Mouse (Mus musculus) Muller cell, postnatal 12 days (primary cell): Measurements from ENCODE around the gene Panx1.

Experiments used
- DNase-seq: peaks from one replicate; pipeline ENCODE4 v3.0.0-alpha.2; 2015; ENCODE audit errors: inconsistent ontology term

Gene Panx1

DNA sequence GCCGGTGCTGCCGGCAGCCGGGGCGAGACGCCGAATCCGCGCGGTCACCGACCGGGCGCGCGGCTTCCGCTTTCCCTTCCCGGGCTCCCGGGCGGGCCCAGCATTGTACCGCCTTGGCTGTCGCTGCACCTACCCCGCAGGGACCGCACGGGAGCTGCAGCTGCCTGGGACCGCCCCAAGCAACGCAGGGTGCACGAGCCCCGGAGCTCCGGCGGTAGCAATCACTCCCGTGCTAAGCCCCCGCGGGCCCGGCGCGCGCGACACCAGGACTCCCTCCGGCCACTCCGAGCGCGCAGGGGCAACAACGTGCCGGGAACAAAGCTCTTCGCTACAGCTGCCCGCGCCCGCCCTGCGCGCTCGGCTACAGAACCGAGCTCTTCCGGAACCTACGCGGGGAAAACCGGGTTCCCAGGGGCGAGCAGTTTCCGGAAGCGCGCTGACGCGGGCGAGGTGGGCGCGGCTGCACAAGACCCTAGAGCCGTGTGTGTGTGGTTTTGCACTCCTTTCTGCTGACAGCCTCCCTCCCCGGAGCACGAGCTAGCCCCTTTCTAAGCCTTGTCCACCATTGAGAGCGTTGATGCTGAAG lies at the start of gene Panx1:
TSS of gene Panx1 (minus strand) at position 395 of the 586 bp plus-strand sequence.
- DNase-seq: peak; percentile 77

DNA sequence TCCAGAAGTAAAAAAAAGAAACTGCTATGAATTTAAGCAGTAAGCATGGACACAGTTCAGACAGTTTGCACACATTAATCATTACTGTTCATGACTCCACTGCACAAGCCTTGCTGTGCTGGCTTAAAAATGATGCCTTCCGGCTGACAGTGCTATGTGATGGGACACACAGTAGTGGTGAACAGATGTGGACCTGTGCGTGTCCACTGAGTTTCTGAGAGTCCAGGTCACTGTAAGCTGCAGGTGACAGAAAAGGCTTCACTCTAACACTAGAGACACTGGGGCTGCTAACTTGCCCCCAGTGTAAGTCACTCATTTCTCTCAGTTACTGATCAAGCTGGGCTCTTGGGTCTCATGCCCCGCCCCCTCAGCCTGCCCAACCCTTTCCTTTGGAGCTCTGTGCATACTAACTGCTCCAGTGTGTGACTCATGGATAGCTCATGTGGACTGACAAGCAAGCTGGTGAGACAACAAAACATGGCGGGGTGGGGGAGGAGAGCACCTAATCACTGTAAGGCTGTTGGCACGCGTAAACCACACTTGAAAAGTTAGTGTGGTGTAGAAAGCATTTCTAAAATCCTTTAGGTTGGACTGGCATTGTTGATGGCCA lies 23.5 kb upstream of the Panx1 start:
- DNase-seq: peak; percentile 87

DNA sequence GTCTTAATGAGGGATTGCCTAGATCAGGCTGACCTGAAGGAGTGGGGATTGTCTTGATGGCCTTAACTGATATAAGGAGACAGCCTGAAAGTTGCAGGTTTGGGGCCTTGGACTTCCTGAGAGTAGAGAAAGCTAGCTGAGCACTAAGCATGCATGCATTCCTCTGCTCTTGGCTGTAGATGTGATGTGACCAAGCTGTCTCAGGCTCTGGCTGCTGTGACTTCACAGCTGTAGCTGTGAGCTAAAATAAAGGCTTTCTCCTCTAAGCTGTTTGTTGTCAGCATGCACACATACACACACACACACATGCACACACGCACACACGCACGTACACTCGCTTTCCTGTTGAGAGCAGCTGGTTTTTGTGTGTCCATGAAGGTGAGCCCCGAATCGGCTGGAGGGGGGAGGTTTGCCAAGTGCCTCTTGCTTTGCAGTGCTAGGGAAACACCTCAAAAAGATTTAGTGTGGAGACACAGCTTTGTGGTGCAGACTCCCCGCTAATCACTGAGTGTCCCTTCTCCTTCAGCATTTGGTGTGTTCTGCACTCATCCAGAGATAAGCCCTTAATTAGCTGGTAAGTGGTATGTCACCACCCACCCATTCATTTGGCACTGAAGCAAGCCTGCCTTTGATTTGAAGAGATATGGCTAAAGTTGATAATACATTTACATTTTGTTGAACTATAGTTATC lies 22.9 kb upstream of the Panx1 start:
- DNase-seq: no peak

DNA sequence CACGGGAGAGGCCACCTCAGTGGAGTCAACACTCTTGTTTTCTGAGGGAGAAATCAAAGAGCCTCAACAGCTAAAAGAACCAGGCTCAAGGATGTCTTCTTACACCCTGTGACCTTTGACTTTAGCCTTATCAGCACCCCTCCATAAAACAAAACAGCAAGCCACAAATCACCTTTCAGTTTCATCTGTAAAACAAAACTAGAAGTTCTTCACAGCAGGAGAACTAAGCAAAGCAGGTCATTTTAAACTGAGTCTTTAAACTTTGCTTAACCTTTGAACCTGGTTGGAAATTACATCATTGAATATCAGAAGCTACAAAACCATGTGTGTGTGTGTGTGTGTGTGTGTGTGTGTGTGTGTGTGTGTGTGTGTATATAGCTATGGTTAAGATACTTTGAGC lies 18.9 kb upstream of the Panx1 start:
- no peak for DNase-seq

DNA sequence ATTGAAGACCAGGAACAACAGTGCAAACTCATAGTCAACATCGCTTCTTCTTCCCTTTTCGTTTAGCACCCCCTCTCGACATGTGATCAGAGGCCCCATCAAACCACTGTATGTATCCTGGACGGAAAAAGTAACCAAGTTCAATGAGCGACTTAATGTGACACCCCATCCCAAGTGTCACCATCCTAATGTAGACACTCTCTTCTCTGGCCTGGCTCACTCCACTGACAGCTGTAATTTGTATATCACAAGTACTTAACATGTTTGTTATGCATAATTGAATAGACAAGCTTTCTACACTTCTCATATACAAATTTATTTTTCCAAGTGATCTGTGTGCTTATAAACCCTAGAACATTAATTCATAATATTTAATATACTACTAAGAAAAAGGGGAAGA lies 15.6 kb upstream of the Panx1 start:
- DNase-seq: no peak

DNA sequence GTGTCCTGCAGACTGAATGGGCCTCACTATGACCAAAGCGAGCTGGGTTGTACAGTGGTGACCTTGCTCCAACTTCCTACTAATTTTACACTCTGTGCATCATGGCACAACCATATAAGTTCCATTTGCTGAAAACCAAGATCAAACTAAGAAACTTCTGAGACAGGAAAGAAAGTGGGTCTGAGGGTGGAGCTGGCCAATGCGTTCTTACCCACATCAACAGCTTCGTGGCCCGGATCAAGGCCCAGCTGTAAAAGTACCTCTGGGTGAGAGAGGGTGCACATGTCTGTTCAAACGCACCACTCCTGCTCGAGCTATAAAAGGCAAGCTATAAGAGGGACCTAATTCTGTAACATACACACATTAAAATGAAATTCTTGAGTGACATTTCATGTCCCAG lies 14.7 kb upstream of the Panx1 start:
- no peak for DNase-seq

DNA sequence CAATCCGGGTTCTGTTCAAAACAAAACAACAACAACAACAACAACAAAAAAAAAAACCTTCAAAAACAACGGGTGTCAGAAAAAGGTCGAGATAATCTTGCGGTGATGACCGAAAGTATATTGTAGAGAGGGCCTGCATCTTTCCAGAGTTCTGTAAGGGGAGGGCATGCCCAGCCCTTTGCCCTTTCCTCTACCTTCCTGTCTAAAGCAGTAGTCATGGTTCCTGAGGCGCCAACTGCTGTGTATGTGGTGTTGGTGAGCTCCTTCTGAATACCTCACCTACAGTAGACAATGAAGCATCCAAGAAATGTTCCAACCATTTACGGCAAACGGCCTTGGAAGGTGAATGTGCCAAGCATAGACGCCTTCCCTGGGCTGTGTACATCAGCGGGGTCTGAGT lies 462 bp upstream of the Panx1 start:
- no peak for DNase-seq

DNA sequence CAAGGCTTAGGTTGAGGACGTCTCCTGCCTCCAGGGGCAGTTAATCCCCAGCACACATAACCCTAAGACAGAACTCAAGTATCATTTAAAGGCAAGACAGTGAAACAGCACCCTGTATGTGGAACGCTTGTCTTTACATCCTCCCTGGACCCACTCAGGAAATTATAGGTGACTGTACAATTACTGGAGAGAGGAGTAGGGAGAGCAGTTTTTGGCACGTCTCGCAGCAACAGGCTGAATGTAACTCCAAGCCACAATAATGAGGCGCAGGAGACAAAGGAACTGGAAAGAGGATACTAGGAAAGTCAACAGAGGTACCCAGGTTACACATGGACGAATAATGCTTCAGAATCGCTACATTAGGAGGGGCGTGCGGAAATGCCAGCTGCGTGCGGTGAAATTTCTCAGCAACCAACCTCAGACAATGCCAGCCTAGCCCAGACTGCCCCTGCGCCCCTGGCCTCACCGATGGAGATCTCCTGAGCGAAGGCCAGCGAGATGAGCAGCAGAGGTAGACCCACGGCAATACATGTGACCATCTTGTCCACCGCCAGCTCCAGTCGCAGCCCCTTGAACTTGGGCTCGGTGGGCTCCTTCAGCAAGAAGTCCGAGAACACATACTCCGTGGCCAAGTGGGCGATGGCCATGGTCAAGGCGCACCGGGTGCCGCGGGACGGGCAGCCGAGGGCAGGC lies 741 bp downstream of the Panx1 start:
- peak; percentile 29 for DNase-seq

DNA sequence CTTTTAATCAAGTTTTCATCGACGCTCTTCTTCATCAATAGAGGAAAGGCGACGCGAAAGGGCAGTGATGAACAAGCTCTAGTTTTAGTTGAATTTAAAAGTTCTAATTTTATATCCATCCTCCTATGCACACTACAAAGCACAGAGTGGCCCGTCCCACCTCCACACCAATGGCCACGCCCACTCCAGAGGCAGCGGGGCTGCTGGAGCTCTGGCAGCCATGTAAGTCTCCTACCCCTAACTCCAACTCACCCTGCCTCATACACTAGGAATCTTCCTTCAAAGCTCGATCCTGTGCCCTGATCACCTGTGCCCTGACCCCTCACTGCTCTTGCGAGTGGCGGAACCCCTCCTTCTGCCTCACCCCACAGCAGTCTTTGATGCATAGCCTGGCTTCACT lies 3.7 kb downstream of the Panx1 start:
- no peak for DNase-seq

DNA sequence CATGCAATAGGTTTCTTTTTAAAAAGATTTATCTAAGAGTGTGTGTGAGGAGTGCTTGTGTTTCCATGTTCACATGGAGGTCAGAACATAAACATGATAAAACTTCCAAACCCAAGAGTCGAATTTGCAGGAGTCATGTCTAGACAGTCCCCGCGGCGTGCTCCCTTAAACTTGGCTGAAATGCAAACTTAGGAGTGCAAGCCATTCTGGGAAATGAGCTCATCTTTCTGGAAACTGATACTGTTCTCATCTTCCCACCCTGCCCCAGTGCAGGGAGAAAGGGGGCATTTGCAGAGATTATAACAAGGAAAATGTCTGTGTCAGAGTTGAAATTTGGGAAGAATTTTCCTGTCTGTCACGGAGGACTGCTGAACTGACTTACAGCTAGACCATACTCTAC lies 5.4 kb downstream of the Panx1 start:
- no peak for DNase-seq

DNA sequence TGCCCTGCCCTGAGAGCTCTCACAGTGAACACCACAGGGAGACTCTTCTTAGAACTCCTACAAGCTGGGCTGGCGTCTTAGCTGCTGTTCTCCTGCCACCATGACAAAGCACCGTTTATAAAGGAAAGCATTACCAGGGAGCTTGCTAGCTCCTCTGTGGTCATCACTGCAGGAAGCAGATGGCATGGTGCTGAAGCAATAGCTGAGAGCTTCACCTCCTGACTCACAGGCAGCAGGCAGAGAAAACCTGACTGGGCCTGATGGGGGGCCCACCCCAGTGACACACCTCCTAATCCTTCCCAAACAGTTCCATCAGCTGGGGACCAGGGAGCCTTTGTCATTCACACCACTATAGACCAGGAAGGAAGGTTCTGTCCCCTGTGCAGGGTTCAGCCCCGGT lies 7.6 kb downstream of the Panx1 start:
- DNase-seq: peak; percentile 15

DNA sequence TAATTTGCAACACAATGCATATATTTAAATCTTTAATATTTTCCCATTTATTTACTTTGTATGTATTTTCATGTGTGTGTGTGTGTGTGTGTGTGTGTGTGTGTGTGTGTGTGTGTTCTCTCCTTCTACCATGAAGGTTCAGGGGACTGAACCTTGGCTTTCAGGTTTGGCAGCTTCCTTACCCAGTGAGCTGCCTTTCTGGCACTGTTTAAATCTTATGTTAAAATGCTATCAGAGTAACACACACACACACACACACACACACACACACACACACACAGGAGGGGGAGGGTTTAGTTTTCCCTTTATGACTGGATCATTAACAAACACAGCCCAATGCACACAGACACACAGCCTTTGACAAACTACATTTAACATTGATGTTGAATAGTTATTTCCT lies 8.0 kb downstream of the Panx1 start:
- no peak for DNase-seq

DNA sequence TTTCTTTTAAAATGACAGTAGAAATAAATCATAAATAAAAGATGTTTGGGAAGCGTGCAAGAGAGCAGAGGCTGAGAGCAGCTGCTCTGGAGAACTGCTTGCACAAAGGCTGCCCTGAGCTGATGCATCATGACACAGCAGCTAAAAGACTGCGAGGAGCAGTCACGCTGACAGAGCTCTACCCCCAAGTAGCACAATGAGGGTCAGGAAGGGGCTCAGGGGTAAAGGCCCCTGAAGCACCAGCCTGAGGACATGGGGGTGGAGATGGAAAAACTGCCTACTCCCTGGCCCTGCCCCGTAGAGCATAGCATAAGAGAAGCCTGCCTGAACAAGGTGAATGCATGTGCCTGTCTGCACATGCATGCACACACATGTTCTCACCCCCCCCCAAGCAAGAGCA lies 8.5 kb downstream of the Panx1 start:
- DNase-seq: no peak

DNA sequence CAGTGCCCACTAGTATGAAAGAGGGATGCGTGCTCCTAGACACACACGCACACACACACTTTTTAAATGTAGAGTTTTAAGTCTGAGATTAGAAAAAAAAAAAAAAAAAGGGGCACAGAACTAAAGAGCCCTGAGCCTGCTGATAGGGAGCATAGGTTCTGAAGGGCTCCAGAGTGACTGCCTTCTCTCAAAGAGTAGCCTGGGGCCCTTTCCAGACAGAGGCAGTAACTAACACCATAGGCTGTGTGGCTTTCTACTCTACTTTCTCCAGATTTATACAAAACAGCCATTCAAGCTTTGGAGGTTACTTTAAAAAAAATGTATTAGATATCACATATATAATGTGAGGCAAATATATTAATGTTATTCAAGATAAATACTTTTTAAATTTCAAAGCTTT lies 8.9 kb downstream of the Panx1 start:
- no peak for DNase-seq

DNA sequence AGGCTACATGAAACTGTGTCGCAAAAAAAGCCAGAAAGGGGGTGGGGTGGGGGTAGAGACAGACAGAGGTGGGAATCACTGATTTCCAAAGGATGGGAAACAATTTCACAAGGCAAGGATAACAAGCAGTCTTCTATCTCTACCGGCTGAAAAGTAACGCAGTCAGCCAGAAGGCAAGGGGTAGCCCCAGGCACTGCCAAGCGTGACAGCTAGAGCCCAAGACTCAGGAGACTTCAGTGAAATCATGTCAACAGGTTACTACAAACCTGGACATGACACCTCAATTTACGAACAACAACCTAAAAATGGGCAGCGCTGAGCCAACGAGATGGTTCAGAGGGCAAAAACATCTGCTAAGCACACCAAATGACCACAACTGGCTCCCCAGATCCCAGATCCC lies 9.3 kb downstream of the Panx1 start:
- no peak for DNase-seq

DNA sequence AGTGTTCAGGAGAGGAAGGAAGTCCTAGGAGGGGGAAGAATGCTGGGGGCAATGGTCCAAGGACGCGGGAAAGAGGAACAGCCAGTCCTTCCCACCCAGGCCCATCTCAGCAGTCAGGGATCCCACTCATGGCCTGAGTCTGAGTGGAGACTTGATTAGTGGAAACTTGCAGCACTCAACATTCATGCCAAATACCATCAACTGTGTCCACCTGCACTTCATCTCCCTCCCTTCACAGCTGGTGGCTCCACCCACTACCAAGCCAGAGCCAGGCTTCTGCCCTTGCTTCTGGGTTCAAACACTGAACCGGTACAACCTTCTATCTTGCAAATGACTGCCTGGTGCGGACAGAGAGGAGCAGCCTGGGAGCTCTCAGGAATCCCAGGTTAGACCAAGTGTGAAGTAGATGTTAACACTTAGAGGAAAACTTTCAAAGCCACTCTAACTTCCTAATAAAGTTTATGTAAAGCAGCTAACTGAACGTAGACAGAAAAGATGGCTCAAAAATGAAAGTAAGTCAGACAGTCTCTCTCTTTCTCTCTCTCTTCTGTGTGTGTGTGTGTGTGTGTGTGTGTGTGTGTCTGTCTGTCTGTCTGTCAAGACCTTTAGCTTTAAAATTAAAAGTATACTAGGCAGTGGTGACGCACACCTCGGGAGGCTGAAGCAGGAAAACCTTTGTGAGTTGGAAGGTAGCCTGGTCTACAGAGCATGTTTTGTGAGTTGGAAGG lies 10.6 kb downstream of the Panx1 start:
- DNase-seq: no peak

DNA sequence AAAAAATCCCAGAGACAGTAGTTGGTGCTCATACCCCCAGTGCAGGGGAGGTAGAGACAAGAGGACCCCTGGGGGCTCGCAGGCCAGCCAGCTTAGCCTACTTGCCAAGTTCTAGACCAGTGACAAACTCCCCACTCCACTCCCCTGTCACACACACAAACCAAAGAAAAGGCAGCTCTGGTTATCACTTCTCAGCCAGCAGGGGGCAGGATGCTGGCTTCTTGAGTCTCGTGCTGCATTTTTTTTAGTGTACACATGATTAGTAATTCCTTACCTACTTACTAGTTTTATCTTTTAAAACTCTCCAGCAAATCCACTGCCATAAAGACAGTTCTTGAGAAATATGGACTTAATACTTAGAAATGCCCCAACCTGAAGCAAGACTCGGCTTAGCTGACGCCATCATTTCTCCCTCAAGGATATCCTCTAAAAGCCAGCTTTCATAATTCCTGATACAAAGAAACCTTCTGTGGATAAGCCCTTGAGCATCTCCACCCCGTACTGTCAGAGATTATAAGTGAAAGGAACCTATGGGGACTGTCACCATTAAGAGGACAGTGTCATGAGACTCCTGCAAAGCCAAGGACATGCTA lies 11.6 kb downstream of the Panx1 start:
- DNase-seq: peak; percentile 20

DNA sequence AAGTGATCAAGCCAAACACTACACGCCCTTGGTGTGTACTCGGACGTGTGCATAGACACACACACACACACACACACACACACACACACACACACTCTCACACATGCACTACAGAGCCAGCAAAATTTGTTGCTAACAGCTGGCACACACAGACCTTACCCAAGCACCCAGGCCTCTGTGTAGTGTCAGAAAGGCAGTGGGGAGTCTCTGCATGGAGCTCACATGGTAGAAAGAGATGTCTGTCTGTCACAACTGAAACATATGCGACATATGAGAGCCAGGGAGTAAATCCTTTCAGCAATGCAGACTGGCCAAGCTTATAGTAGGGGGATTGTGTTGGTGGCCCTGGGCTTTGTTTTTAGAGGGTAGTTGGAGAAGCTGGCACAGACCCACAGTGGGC lies 12.5 kb downstream of the Panx1 start:
- DNase-seq: no peak

DNA sequence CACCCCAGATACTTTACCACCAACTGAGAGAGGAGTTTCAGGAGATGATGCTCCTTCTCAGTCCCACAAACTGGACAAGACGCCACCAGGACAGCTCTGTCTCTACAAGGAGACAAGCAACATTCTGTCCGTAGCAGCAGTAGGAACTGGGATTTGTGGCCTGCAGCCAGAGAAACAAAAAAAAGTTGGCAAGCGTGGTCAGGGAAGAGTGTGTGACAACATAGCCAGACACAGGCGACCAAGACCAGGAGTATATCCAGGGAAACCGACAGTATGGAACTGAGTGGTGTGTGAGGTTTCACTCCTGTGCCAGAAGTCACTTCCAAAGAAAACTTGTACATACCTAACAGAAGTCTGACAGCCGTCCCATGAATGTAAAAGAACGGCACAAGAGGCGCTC lies 14.5 kb downstream of the Panx1 start:
- DNase-seq: peak; percentile 26

DNA sequence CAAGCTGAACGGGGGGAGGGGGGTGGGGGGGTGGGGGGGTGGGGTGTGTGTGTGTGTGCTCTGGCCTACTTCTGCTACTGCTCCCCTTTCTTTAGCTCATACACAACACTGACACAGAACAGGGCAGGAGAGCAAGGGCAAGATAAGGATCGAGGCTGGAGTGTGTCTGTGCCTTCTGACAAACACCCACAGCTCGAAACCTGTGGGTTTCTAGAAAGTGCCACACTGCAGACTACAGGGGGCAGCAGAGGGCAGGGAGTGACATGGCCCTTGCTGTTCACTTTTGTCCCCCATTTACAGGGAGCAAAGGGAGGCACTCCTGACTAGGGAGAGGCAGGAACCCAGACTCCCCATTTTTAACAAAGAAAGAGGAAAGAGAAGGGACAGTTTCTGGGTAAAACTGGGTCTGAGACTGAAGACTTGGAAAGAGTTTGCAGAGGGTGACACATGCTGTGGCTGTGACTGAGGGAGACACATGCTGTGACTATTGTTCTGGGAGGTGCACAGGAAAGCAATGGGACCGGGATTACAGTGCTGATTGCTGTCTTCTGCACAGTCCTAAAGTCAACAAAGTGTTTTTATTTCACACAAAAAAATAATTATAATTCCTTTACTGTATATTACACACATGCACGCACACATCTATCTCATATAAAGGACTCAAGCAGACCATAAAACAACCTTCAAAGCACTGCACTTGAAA lies 16.1 kb downstream of the Panx1 start:
- peak; percentile 34 for DNase-seq

DNA sequence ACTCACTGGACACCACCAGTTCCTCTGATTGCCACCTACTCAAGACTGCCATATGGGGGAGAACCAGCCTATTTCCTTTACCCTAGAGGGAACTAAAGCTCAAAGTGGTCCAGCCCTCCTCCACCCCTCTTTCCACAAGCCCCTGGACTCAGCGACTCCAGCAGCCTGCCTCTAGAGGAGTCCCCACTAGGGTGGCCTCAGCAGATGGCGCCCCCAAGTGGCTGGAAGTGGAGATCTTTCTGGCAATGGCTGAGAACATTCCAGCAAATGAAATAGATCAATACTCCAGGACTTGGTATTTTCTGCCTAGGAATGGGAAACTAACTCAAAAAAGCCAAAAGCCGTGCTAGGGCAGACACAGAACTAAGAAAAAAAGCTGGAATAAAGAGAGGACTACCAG lies 17.6 kb downstream of the Panx1 start:
- no peak for DNase-seq
